17 mouse cellular contexts compared by ENCODE assay signal in genomic region chr5:114407269-114407668, GRCm38 (mm10). TPM values are rescaled to one million over a fixed set of nuclear protein-coding genes. Genes with fewer than 3 reads are reported as not detected.
DNase-seq lines count a peak whose midpoint lies in the region; ATAC-seq and TF ChIP-seq lines count a peak whose summit lies in the region.
"Had no signal": no experiment of that assay in that cellular context is flagged by ENCODE, and none has a peak within 500 bp of the region (broad histone marks: within the 10 kb centered on the region; RNA-seq: fewer than 3 reads in every experiment).

No protein-coding gene starts in this region.

- H3K9me3 ChIP-seq in hindbrain, postnatal 0 days (ENCODE audit: low read length), result no peaks in the 10 kb centered on the region
- no peaks in the 10 kb centered on the region for H3K9me3 ChIP-seq in hindbrain, embryonic 10.5 days
- H3K9me3 ChIP-seq: forebrain, embryonic 13.5 days; limb, embryonic 13.5 days; liver, embryonic 15.5 days; neural tube, embryonic 12.5 days had no signal

- H3K9ac ChIP-seq in hindbrain, postnatal 0 days (replicated peaks; ENCODE audit: low read length), result no peak overlapping the region
- H3K9ac ChIP-seq: forebrain, embryonic 13.5 days; limb, embryonic 13.5 days; liver, embryonic 15.5 days; neural tube, embryonic 12.5 days had no signal

- no peaks in the 10 kb centered on the region for H3K4me1 ChIP-seq in hindbrain, postnatal 0 days (ENCODE audit: insufficient read depth, low read length)
- H3K4me1 ChIP-seq in hindbrain, embryonic 10.5 days (replicated peaks), result 0 out of 2 replicates have a peak, but pooled peaks cover 6% of the 10 kb centered on the region
- H3K4me1 ChIP-seq: forebrain, embryonic 13.5 days; limb, embryonic 13.5 days; liver, embryonic 15.5 days; neural tube, embryonic 12.5 days had no signal

- 56% methylated on average over 10 of the region's 10 CpGs for WGBS in hindbrain, postnatal 0 days
- 93% methylated on average over 10 of the region's 10 CpGs for WGBS in hindbrain, embryonic 10.5 days

- no peak for TF ChIP-seq CTCF in hindbrain, postnatal 0 days (IDR thresholded peaks at IDR 0.05; ENCODE audit: low read depth)

- H3K4me3 ChIP-seq in hindbrain, postnatal 0 days (ENCODE audit: low read length), result no peak overlapping the region
- H3K4me3 ChIP-seq in hindbrain, embryonic 10.5 days, result no peak overlapping the region
- H3K4me3 ChIP-seq: forebrain, embryonic 13.5 days; limb, embryonic 13.5 days; liver, embryonic 15.5 days; neural tube, embryonic 12.5 days had no signal

- no peak for ATAC-seq in hindbrain, postnatal 0 days
- ATAC-seq: forebrain, embryonic 13.5 days had no signal

- no peaks in the 10 kb centered on the region for H3K27me3 ChIP-seq in hindbrain, postnatal 0 days (ENCODE audit: insufficient read depth, low read length)
- no peaks in the 10 kb centered on the region for H3K27me3 ChIP-seq in hindbrain, embryonic 10.5 days (ENCODE audit: insufficient read depth, poor library complexity, severe bottlenecking)
- H3K27me3 ChIP-seq: forebrain, embryonic 13.5 days; limb, embryonic 13.5 days; liver, embryonic 15.5 days; neural tube, embryonic 12.5 days had no signal

- peaks cover 84% of the 10 kb centered on the region for H3K36me3 ChIP-seq in hindbrain, postnatal 0 days (ENCODE audit: insufficient read depth, low read length)
- peaks cover 100% of the 10 kb centered on the region for H3K36me3 ChIP-seq in hindbrain, embryonic 10.5 days

- peak; percentile 34 for DNase-seq in adrenal gland, postnatal 10 days
- DNase-seq in adrenal gland, adult 18-20 months (ENCODE audit: low spot score in 2 of 2), result no peak
- peak; percentile 56 for DNase-seq in hindbrain, postnatal 0 days (ENCODE audit: low spot score)
- DNase-seq in hindbrain, embryonic 10.5 days (ENCODE audit: low spot score), result no peak
- peak; percentile 37 for DNase-seq in cerebellum, adult 11-12 months
- peak; percentile 34 to 52 for DNase-seq in cerebellum, postnatal 36 days
- DNase-seq in frontal cortex, postnatal 10 days (ENCODE audit: low spot score in 2 of 2), result no peak
- DNase-seq in urinary bladder, postnatal 14 days (ENCODE audit: low spot score), result no peak
- DNase-seq: gastrocnemius, postnatal 10 days; heart, postnatal 10 days; kidney, adult 8-10 months; midbrain, embryonic 14.5 days had no signal

- peak overlapping the region; percentile 36; the same call in 1 of the 2 replicates for H3K27ac ChIP-seq in hindbrain, postnatal 0 days
- H3K27ac ChIP-seq in hindbrain, embryonic 10.5 days, result no peak overlapping the region
- H3K27ac ChIP-seq: forebrain, embryonic 13.5 days; limb, embryonic 13.5 days; liver, embryonic 15.5 days; macrophage; neural tube, embryonic 12.5 days had no signal

- no peak overlapping the region for H3K4me2 ChIP-seq in hindbrain, postnatal 0 days (ENCODE audit: low read depth, low read length)
- H3K4me2 ChIP-seq: forebrain, embryonic 13.5 days; limb, embryonic 13.5 days; liver, embryonic 15.5 days; neural tube, embryonic 12.5 days had no signal

RNA-seq across cellular contexts. Expression of gene Ube3b, which starts 26.9 kb away (rescaled TPM):
- 10 to 100 TPM; 65.9 to 79.5 TPM for total RNA-seq in adrenal gland, postnatal 10 days (2021)
- 10 to 100 TPM; 62.7 to 67.8 TPM for total RNA-seq in adrenal gland, adult 18-20 months (2021)
- 67.5 and 69.9 TPM in 2 replicates for total RNA-seq in hindbrain, postnatal 0 days (2014; rRNA removed)
- polyA plus RNA-seq in hindbrain, postnatal 0 days (2015; fragmentation: Nextera tagmentation; extraction: Ambion mirVana), result 31.1 and 31.4 TPM in 2 replicates
- 52.5 and 56.2 TPM in 2 replicates for polyA plus RNA-seq in hindbrain, embryonic 10.5 days (2016; fragmentation: Nextera tagmentation; extraction: Ambion mirVana)

RNA-seq across cellular contexts. Expression of gene Kctd10, which starts 27.0 kb away (rescaled TPM):
- total RNA-seq in adrenal gland, postnatal 10 days (2021), result 10 to 100 TPM; 63.5 to 69.7 TPM
- total RNA-seq in adrenal gland, adult 18-20 months (2021), result 10 to 100 TPM; 72.4 to 72.6 TPM
- 43.2 and 43.8 TPM in 2 replicates for total RNA-seq in hindbrain, postnatal 0 days (2014; rRNA removed)
- polyA plus RNA-seq in hindbrain, postnatal 0 days (2015; fragmentation: Nextera tagmentation; extraction: Ambion mirVana), result 47.5 and 48.0 TPM in 2 replicates
- 114 and 124 TPM in 2 replicates for polyA plus RNA-seq in hindbrain, embryonic 10.5 days (2016; fragmentation: Nextera tagmentation; extraction: Ambion mirVana)

RNA-seq across cellular contexts. Expression of gene Mmab, which starts 36.6 kb away (rescaled TPM):
- 10 to 100 TPM; 15.2 to 17.5 TPM for total RNA-seq in adrenal gland, postnatal 10 days (2021)
- 10 to 100 TPM; 19.4 to 29.9 TPM for total RNA-seq in adrenal gland, adult 18-20 months (2021)
- 34.4 and 39.1 TPM in 2 replicates for total RNA-seq in hindbrain, postnatal 0 days (2014; rRNA removed)
- 35.9 and 36.8 TPM in 2 replicates for polyA plus RNA-seq in hindbrain, postnatal 0 days (2015; fragmentation: Nextera tagmentation; extraction: Ambion mirVana)
- polyA plus RNA-seq in hindbrain, embryonic 10.5 days (2016; fragmentation: Nextera tagmentation; extraction: Ambion mirVana), result 30.1 TPM in 2 replicates

RNA-seq across cellular contexts. Expression of gene Mvk, which starts 36.8 kb away (rescaled TPM):
- total RNA-seq in adrenal gland, postnatal 10 days (2021), result 10 to 100 TPM; 18.9 to 22.8 TPM
- total RNA-seq in adrenal gland, adult 18-20 months (2021), result 10 to 100 TPM; 26.1 to 44.5 TPM
- 143 and 146 TPM in 2 replicates for total RNA-seq in hindbrain, postnatal 0 days (2014; rRNA removed)
- 69.8 and 71.9 TPM in 2 replicates for polyA plus RNA-seq in hindbrain, postnatal 0 days (2015; fragmentation: Nextera tagmentation; extraction: Ambion mirVana)
- polyA plus RNA-seq in hindbrain, embryonic 10.5 days (2016; fragmentation: Nextera tagmentation; extraction: Ambion mirVana), result 60.9 and 66.6 TPM in 2 replicates

Comparison
In these comparisons a context has a peak if more than half of its experiments do, and no peak if none do; other contexts are left out.
1. DNase-seq: peak in adrenal gland, postnatal 10 days (single experiment), hindbrain, postnatal 0 days (single experiment), cerebellum, adult 11-12 months (single experiment) and cerebellum, postnatal 36 days (2 of 2); none in adrenal gland, adult 18-20 months (0 of 2), hindbrain, embryonic 10.5 days (single experiment), frontal cortex, postnatal 10 days (0 of 2) and urinary bladder, postnatal 14 days (single experiment).